Mouse (Mus musculus) testis, postnatal 14 days (tissue): ENCODE measurements around the gene Lasp1.

Source experiments
- DNase-seq: peaks from one replicate; pipeline ENCODE4 v3.0.0; 2021; ENCODE audit warnings: low spot score

The Lasp1 gene

GRCm38 (mm10) chr11:97811569-97812362 lies 13.0 kb downstream of the Lasp1 start:
- DNase-seq: no peak

GRCm38 (mm10) chr11:97812491-97812921 lies 13.7 kb downstream of the Lasp1 start:
- DNase-seq: no peak

- no peak for DNase-seq
Observed at GRCm38 (mm10) chr11:97813085-97813484, 14.3 kb downstream of the Lasp1 start.

GRCm38 (mm10) chr11:97813746-97814515 lies 15.1 kb downstream of the Lasp1 start:
- no peak for DNase-seq

GRCm38 (mm10) chr11:97815736-97816135 lies 16.9 kb downstream of the Lasp1 start:
- no peak for DNase-seq

- DNase-seq: no peak
Observed at GRCm38 (mm10) chr11:97816176-97816575, 17.4 kb downstream of the Lasp1 start.

- DNase-seq: peak; percentile 74
Observed at GRCm38 (mm10) chr11:97816916-97817315, 18.1 kb downstream of the Lasp1 start.

- no peak for DNase-seq
Observed at GRCm38 (mm10) chr11:97817379-97817778, 18.6 kb downstream of the Lasp1 start.

- no peak for DNase-seq
Observed at GRCm38 (mm10) chr11:97818003-97818402, 19.2 kb downstream of the Lasp1 start.

GRCm38 (mm10) chr11:97818571-97818970 lies 19.8 kb downstream of the Lasp1 start:
- DNase-seq: no peak

- DNase-seq: no peak
Observed at GRCm38 (mm10) chr11:97819102-97819501, 20.3 kb downstream of the Lasp1 start.

GRCm38 (mm10) chr11:97819923-97820322 lies 21.1 kb downstream of the Lasp1 start:
- no peak for DNase-seq

- DNase-seq: no peak
Observed at GRCm38 (mm10) chr11:97820840-97821239, 22.0 kb downstream of the Lasp1 start.

- DNase-seq: no peak
Observed at GRCm38 (mm10) chr11:97821401-97822064, 22.7 kb downstream of the Lasp1 start.

GRCm38 (mm10) chr11:97822840-97823603 lies 24.2 kb downstream of the Lasp1 start:
- DNase-seq: no peak

- no peak for DNase-seq
Observed at GRCm38 (mm10) chr11:97824168-97824567, 25.4 kb downstream of the Lasp1 start.

- DNase-seq: no peak
Observed at GRCm38 (mm10) chr11:97824895-97825294, 26.1 kb downstream of the Lasp1 start.

GRCm38 (mm10) chr11:97825295-97825694 lies 26.5 kb downstream of the Lasp1 start:
- no peak for DNase-seq

- DNase-seq: no peak
Observed at GRCm38 (mm10) chr11:97825971-97826370, 27.2 kb downstream of the Lasp1 start.

GRCm38 (mm10) chr11:97826414-97826813 lies 27.6 kb downstream of the Lasp1 start:
- no peak for DNase-seq

- no peak for DNase-seq
Observed at GRCm38 (mm10) chr11:97827654-97828053, 28.9 kb downstream of the Lasp1 start.

- DNase-seq: no peak
Observed at GRCm38 (mm10) chr11:97829365-97829764, 30.6 kb downstream of the Lasp1 start.
